17 mouse cellular contexts compared by ENCODE assay signal in the genomic region with DNA sequence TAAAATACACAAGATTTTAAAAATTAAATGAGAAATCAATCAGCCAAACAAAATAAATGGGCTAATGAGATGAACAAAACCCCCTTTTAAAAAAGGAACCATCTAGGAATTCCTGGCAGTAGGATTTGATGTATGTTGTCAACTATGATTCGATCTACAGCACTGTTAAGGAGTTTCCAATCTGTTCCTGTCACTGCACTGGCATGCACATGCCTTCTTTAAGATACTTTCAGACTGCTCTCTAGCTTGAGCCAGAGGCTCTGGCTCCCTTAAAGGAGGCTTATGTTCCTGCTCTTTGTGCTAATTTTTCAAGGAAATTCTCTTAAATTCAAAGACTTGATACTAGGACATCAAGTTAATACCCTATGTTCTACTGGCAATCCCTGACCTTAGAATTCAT.
"Had no signal": no experiment of that assay in that cellular context is flagged by ENCODE, and none has a peak within 500 bp of the region (broad histone marks: within the 10 kb centered on the region; RNA-seq: fewer than 3 reads in every experiment).

No protein-coding gene starts in this region.

- ATAC-seq: lung, postnatal 0 days; midbrain, embryonic 13.5 days; midbrain, embryonic 15.5 days had no signal

- DNase-seq: lung, adult 2 months; lung, postnatal 14 days; lung, postnatal 36 days; right cerebral cortex, postnatal 14 days; thymus, adult 2 months; thymus, postnatal 25 days; thymus, postnatal 4 days had no signal

- H3K4me3 ChIP-seq: lung, embryonic 15.5 days; megakaryocyte, embryonic 14.5 days; midbrain, embryonic 13.5 days; midbrain, embryonic 15.5 days; neural tube, embryonic 12.5 days; stomach, embryonic 15.5 days had no signal

- H3K9me3 ChIP-seq: lung, embryonic 15.5 days; megakaryocyte, embryonic 14.5 days; midbrain, embryonic 13.5 days; midbrain, embryonic 15.5 days; neural tube, embryonic 12.5 days; stomach, embryonic 15.5 days had no signal

- H3K36me3 ChIP-seq: lung, embryonic 15.5 days; midbrain, embryonic 13.5 days; midbrain, embryonic 15.5 days; neural tube, embryonic 12.5 days; stomach, embryonic 15.5 days had no signal

- H3K27ac ChIP-seq: lung, embryonic 15.5 days; macrophage; midbrain, embryonic 13.5 days; midbrain, embryonic 15.5 days; neural tube, embryonic 12.5 days; stomach, embryonic 15.5 days; stomach, postnatal 0 days had no signal

- H3K27me3 ChIP-seq: lung, embryonic 15.5 days; megakaryocyte, embryonic 14.5 days; midbrain, embryonic 13.5 days; midbrain, embryonic 15.5 days; neural tube, embryonic 12.5 days; stomach, embryonic 15.5 days had no signal

- H3K4me1 ChIP-seq: lung, embryonic 15.5 days; megakaryocyte, embryonic 14.5 days; midbrain, embryonic 13.5 days; midbrain, embryonic 15.5 days; neural tube, embryonic 12.5 days; stomach, embryonic 15.5 days had no signal

- H3K9ac ChIP-seq: lung, embryonic 15.5 days; midbrain, embryonic 13.5 days; midbrain, embryonic 15.5 days; neural tube, embryonic 12.5 days; stomach, embryonic 15.5 days had no signal

- H3K4me2 ChIP-seq: lung, embryonic 15.5 days; midbrain, embryonic 11.5 days; midbrain, embryonic 13.5 days; midbrain, embryonic 15.5 days; neural tube, embryonic 12.5 days; stomach, embryonic 15.5 days had no signal
